ENCODE assay signal across 29 mouse cellular contexts in genomic region chr11:20126673-20127516, GRCm38 (mm10). TPM values are rescaled to one million over a fixed set of nuclear protein-coding genes. Genes with fewer than 3 reads are reported as not detected.
A peak's percentile ranks its signal among the peaks of the same experiment; 100 is the strongest.
DNase-seq lines count a peak whose midpoint lies in the region; ATAC-seq lines count a peak whose summit lies in the region.
"Had no signal": no experiment of that assay in that cellular context is flagged by ENCODE, and none has a peak within 500 bp of the region (broad histone marks: within the 10 kb centered on the region; RNA-seq: fewer than 3 reads in every experiment).

No protein-coding gene starts in this region.

- H3K4me2 ChIP-seq in lung, embryonic 16.5 days (ENCODE audit: low read depth, low read length) = no peak overlapping the region
- H3K4me2 ChIP-seq in forebrain, embryonic 14.5 days (ENCODE audit: low read length) = no peak overlapping the region
- H3K4me2 ChIP-seq: embryonic facial prominence, embryonic 12.5 days; forebrain, embryonic 12.5 days; hindbrain, embryonic 14.5 days; limb, embryonic 13.5 days; liver, embryonic 13.5 days; midbrain, embryonic 15.5 days; neural tube, embryonic 12.5 days; stomach, embryonic 15.5 days had no signal

- no peaks in the 10 kb centered on the region for H3K9me3 ChIP-seq in lung, embryonic 16.5 days (ENCODE audit: control insufficient read depth, low read length)
- H3K9me3 ChIP-seq in forebrain, embryonic 14.5 days (replicated peaks; ENCODE audit: control insufficient read depth, low read length) = no peaks in the 10 kb centered on the region
- H3K9me3 ChIP-seq: embryonic facial prominence, embryonic 12.5 days; forebrain, embryonic 12.5 days; heart, embryonic 10.5 days; limb, embryonic 13.5 days; liver, embryonic 13.5 days; midbrain, embryonic 15.5 days; neural tube, embryonic 12.5 days; stomach, embryonic 15.5 days had no signal

- H3K4me3 ChIP-seq in lung, embryonic 16.5 days (ENCODE audit: low read length) = no peak overlapping the region
- H3K4me3 ChIP-seq in forebrain, embryonic 14.5 days (ENCODE audit: low read depth, low read length) = no peak overlapping the region
- H3K4me3 ChIP-seq: embryonic facial prominence, embryonic 12.5 days; erythroblast, embryonic 14.5 days; forebrain, embryonic 12.5 days; gastrocnemius, adult 2 months; heart, embryonic 10.5 days; limb, embryonic 13.5 days; liver, embryonic 13.5 days; midbrain, embryonic 15.5 days; neural tube, embryonic 12.5 days; stomach, embryonic 15.5 days had no signal

- H3K9ac ChIP-seq in lung, embryonic 16.5 days (ENCODE audit: low read length) = no peak overlapping the region
- H3K9ac ChIP-seq in forebrain, embryonic 14.5 days (ENCODE audit: low read length) = no peak overlapping the region
- H3K9ac ChIP-seq: embryonic facial prominence, embryonic 12.5 days; forebrain, embryonic 12.5 days; hindbrain, embryonic 14.5 days; limb, embryonic 13.5 days; liver, embryonic 13.5 days; midbrain, embryonic 15.5 days; neural tube, embryonic 12.5 days; stomach, embryonic 15.5 days had no signal

- no peaks in the 10 kb centered on the region for H3K27me3 ChIP-seq in lung, embryonic 16.5 days (ENCODE audit: control insufficient read depth, insufficient read depth, low read depth, low read length)
- H3K27me3 ChIP-seq in forebrain, embryonic 14.5 days (replicated peaks; ENCODE audit: control insufficient read depth, insufficient read depth, low read length) = no peaks in the 10 kb centered on the region
- H3K27me3 ChIP-seq: embryonic facial prominence, embryonic 12.5 days; forebrain, embryonic 12.5 days; limb, embryonic 13.5 days; liver, embryonic 13.5 days; midbrain, embryonic 15.5 days; neural tube, embryonic 12.5 days; stomach, embryonic 15.5 days had no signal

- H3K36me3 ChIP-seq in lung, embryonic 16.5 days (ENCODE audit: control insufficient read depth, insufficient read depth, low read length) = no peaks in the 10 kb centered on the region
- no peaks in the 10 kb centered on the region for H3K36me3 ChIP-seq in forebrain, embryonic 14.5 days (ENCODE audit: control insufficient read depth, insufficient read depth, low read length)
- H3K36me3 ChIP-seq: embryonic facial prominence, embryonic 12.5 days; forebrain, embryonic 12.5 days; heart, embryonic 10.5 days; limb, embryonic 13.5 days; liver, embryonic 13.5 days; midbrain, embryonic 15.5 days; neural tube, embryonic 12.5 days; stomach, embryonic 15.5 days had no signal

- H3K4me1 ChIP-seq in lung, embryonic 16.5 days (replicated peaks; ENCODE audit: control insufficient read depth, insufficient read depth, low read length) = no peaks in the 10 kb centered on the region
- no peaks in the 10 kb centered on the region for H3K4me1 ChIP-seq in forebrain, embryonic 14.5 days (ENCODE audit: control insufficient read depth, insufficient read depth, low read length)
- H3K4me1 ChIP-seq: embryonic facial prominence, embryonic 12.5 days; forebrain, embryonic 12.5 days; heart, embryonic 10.5 days; limb, embryonic 13.5 days; liver, embryonic 13.5 days; midbrain, embryonic 15.5 days; neural tube, embryonic 12.5 days; stomach, embryonic 15.5 days had no signal

- WGBS in lung, embryonic 16.5 days = 51% methylated on average over 10 of the region's 10 CpGs
- 76% methylated on average over 10 of the region's 10 CpGs for WGBS in forebrain, embryonic 14.5 days

- DNase-seq in lung, postnatal 14 days = no peak
- DNase-seq in R1 (ENCODE audit: low read depth, low spot score) = peak; percentile 95
- DNase-seq in forebrain, embryonic 14.5 days (ENCODE audit: low spot score) = no peak
- no peak for DNase-seq in urinary bladder, postnatal 14 days (ENCODE audit: low spot score)
- DNase-seq: adrenal gland, adult 2 months; B cell, adult 2 months; cerebellum, adult 11 months; cerebellum, postnatal 10 days; gastrocnemius, adult 2 months; heart, postnatal 4 days; kidney, postnatal 25 days; layer of hippocampus, postnatal 36 days; liver, embryonic 13.5 days; right cerebral cortex, postnatal 14 days; spleen, adult 18-20 months; thymus, adult 2 months had no signal

- H3K27ac ChIP-seq in lung, embryonic 16.5 days (ENCODE audit: low read length) = no peak overlapping the region
- no peak overlapping the region for H3K27ac ChIP-seq in forebrain, embryonic 14.5 days (ENCODE audit: low read depth, low read length)
- H3K27ac ChIP-seq: embryonic facial prominence, embryonic 12.5 days; forebrain, embryonic 12.5 days; gastrocnemius, adult 2 months; heart, embryonic 10.5 days; hindbrain, embryonic 14.5 days; limb, embryonic 13.5 days; liver, embryonic 13.5 days; midbrain, embryonic 15.5 days; neural tube, embryonic 12.5 days; stomach, embryonic 15.5 days had no signal

- peak; percentile 82 for ATAC-seq in lung, embryonic 16.5 days (ENCODE audit: low read depth)
- ATAC-seq in megakaryocyte progenitor cell, adult 5-6 weeks (replicated peaks; ENCODE audit: poor library complexity) = peak; percentile 54; the same call in 1 of the 2 replicates
- no peak for ATAC-seq in forebrain, embryonic 14.5 days
- no peak for ATAC-seq in granulocyte monocyte progenitor cell, adult 5-6 weeks (replicated peaks; ENCODE audit: poor library complexity, severe bottlenecking)
- ATAC-seq: inflammation-experienced regulatory T-cells, adult 6 months; midbrain, embryonic 15.5 days had no signal

RNA-seq across cellular contexts. Expression of gene Actr2, which starts 14.2 kb away (rescaled TPM):
- polyA plus RNA-seq in lung, embryonic 16.5 days (2015; fragmentation: Nextera tagmentation; extraction: Ambion mirVana) = 111 and 120 TPM in 2 replicates
- total RNA-seq in megakaryocyte progenitor cell, adult 5-6 weeks (2015) = 214 and 237 TPM in 2 replicates
- total RNA-seq in megakaryocyte progenitor cell, adult 5-6 weeks (2017) = 237 and 264 TPM in 2 replicates
- 79.6 and 80.9 TPM in 2 replicates for polyA plus RNA-seq in forebrain, embryonic 14.5 days (2014; fragmentation: Nextera tagmentation; extraction: Ambion mirVana)
- total RNA-seq in granulocyte monocyte progenitor cell, adult 5-6 weeks (2014; fragmentation: Nextera tagmentation) = 189 and 205 TPM in 2 replicates
- 254 and 304 TPM in 2 replicates for total RNA-seq in granulocyte monocyte progenitor cell, adult 5-6 weeks (2017)

Comparison
In these comparisons a context has a peak if more than half of its experiments do, and no peak if none do; other contexts are left out.
1. ATAC-seq: peak in lung, embryonic 16.5 days (single experiment) and megakaryocyte progenitor cell, adult 5-6 weeks (single experiment); none in forebrain, embryonic 14.5 days (single experiment) and granulocyte monocyte progenitor cell, adult 5-6 weeks (single experiment).